Mouse (Mus musculus): ENCODE measurements around the gene Gm382.

Gm382 gene

DNA sequence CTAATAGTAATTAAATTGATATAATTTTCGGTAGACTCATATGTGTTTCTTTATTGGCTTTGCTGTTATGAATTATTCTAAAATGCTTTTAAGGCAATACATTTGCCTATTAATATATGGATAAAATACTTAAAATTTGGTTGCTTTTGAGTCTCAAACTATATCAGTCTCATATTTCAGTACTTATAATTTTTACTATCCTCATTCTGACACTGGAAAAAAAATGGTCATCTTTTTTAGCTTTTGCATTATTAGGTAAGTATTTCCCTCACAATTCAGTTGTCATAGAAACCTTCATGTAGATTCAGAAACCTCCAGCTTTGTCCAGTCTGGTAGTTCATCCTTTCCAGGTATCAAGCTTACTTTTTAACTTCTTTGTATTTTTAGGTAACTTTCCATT lies at the start of gene Gm382:
Gm382 (plus strand) TSS at position 301 of the 400 bp plus-strand sequence.
- no peak for DNase-seq

DNA sequence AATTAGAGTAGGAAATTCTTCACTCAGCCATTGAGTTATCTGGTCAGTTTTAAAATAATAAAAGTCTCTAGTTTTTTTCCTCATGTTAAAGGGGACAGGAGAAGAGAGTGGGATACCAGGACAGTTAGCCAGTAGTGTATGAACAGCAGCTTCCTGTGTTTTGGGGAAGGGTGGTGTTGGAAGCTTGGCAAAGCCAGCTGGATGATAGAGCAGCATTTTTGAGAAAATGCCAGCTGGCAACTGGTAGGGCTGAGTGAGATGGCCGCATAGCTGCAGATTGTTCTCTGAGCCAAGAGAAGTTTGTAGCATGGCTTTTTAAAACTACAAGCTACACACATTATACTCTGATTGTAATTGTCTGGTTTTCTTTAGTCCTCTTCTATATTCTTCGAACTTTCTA lies 30.4 kb downstream of the Gm382 start:
- no peak for DNase-seq

DNA sequence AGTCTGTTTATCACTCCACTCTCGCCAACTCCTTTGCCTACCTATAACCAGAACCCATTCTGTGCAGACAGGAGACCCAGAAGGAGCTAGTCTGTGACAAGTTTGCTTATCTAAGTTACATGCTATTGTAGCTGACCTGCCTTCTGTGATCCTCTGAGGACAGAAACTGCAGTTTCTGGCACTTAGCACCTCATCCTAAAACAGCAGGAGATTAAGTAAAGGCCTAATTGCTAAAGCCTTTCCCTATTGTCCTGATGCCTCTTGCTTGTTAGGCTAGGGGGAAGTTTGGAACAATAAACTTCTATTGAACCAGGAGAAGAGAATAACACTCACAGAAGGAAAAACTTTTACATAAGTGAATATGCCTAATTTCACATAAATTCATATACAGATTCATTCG lies 51.5 kb downstream of the Gm382 start:
- no peak for DNase-seq

DNA sequence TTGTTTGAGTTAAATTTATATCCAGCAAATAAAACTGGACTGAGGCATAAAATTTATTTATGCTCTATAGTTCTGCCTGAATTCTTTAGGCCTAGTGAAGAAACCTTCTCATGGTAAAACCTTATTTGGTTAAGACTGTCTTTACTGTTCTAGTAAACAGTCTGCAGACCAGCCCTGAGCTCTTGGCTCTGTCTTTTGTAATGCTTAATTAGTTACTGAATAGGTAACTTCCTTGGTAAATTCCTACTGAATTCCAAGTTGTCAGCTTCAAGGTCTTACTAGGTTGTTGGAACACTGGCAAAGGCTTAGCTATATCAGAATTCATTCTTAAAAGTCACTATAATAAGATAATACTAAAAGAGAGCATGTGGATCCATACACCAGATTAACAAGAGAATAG lies 53.3 kb downstream of the Gm382 start:
- DNase-seq, result no peak

DNA sequence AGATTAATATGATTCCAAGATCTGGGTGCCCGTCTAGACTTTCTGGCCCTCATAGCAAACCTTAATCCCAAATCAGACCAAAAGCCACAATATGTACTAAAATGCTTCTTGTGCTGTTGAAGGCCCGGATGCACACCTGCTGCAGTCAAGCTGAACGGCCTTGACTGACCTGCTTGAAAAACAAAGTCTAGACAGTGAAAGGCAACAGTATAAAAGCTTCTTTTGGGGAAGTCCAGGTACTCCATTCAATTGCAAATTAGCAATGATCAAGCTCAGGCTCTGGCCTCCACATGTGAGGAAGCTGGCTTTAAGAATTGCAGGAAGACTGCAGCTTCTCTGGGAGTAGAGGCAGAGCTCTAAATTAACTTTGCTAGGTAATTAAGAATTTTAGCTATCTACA lies 54.2 kb downstream of the Gm382 start:
- DNase-seq, result no peak

DNA sequence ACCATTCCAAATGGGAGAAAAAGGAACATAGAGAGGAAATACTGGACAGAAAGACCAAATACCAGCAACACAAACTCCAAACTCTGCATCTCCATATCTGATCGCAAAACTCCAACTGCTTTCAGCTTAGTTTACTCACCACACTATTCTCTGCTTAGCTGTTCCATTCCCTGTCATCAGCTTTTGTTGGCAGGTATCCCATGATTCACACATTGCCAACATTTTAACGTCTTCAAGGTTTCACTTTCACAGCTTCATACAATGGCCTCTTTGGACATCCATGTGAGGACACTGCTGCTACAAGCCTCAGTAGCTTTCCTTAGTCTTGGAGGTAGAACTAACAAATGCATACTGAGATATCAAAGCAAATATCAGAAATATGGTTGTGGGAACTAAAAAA lies 64.6 kb downstream of the Gm382 start:
- no peak for DNase-seq
